ENCODE assay signal across 8 mouse cellular contexts in genomic region chr6:136466956-136467750, GRCm38 (mm10). TPM values are rescaled to one million over a fixed set of nuclear protein-coding genes. Genes with fewer than 3 reads are reported as not detected.
DNase-seq lines count a peak whose midpoint lies in the region; ATAC-seq and TF ChIP-seq lines count a peak whose summit lies in the region.

No protein-coding gene starts in this region.

- no peaks in the 10 kb centered on the region for H3K36me3 ChIP-seq in hindbrain, postnatal 0 days (ENCODE audit: insufficient read depth, low read length)

- no peaks in the 10 kb centered on the region for H3K9me3 ChIP-seq in hindbrain, postnatal 0 days (ENCODE audit: low read length)

- TF ChIP-seq CTCF in hindbrain, postnatal 0 days (IDR thresholded peaks at IDR 0.05; ENCODE audit: low read depth), result peak; percentile 87

- no peak for ATAC-seq in hindbrain, postnatal 0 days
- peak; percentile 38 for ATAC-seq in megakaryocyte progenitor cell, adult 5-6 weeks (replicated peaks; ENCODE audit: poor library complexity)

- no peak overlapping the region for H3K4me3 ChIP-seq in hindbrain, postnatal 0 days (ENCODE audit: low read length)

- intact Hi-C loops in left cerebral cortex, postnatal 14 days (cut with DNase I), result loop anchor here (1.0 kb wide), 1 partner anchor 88 kb away; no protein-coding TSS in a partner anchor

- H3K4me2 ChIP-seq in hindbrain, postnatal 0 days (ENCODE audit: low read depth, low read length), result no peak overlapping the region

- no peaks in the 10 kb centered on the region for H3K27me3 ChIP-seq in hindbrain, postnatal 0 days (ENCODE audit: insufficient read depth, low read length)

- 0 out of 2 replicates have a peak overlapping the region, but pooled peaks have one; percentile 9 for H3K9ac ChIP-seq in hindbrain, postnatal 0 days (replicated peaks; ENCODE audit: low read length)

- 52% methylated on average over 14 of the region's 14 CpGs for WGBS in hindbrain, postnatal 0 days

- H3K27ac ChIP-seq in hindbrain, postnatal 0 days, result peak overlapping the region; percentile 94

- peaks cover 16% of the 10 kb centered on the region for H3K4me1 ChIP-seq in hindbrain, postnatal 0 days (ENCODE audit: insufficient read depth, low read length)

- DNase-seq in T-cell, adult 2 months (ENCODE audit: low spot score), result peak; percentile 79
- DNase-seq in cerebellum, postnatal 36 days, result peak; percentile 86 to 87
- peak; percentile 85 for DNase-seq in gastrocnemius, adult 18-20 months (ENCODE audit: low spot score)
- DNase-seq in hindbrain, postnatal 0 days (ENCODE audit: low spot score), result peak; percentile 90
- peak; percentile 91 to 95 for DNase-seq in left cerebral cortex, postnatal 14 days (ENCODE audit: low spot score in 2 of 2)
- peak; percentile 91 to 92 for DNase-seq in right cerebral cortex, postnatal 10 days (ENCODE audit: low spot score in 2 of 2)
- DNase-seq in urinary bladder, postnatal 10 days (ENCODE audit: low spot score), result peak; percentile 70

RNA-seq across cellular contexts. Expression of gene Atf7ip, which starts 38.8 kb away (rescaled TPM):
- 10 to 100 TPM; 40.0 to 42.4 TPM for total RNA-seq in gastrocnemius, adult 18-20 months (2021)
- 39.4 and 42.8 TPM in 2 replicates for total RNA-seq in hindbrain, postnatal 0 days (2014; rRNA removed)
- 22.9 and 25.6 TPM in 2 replicates for polyA plus RNA-seq in hindbrain, postnatal 0 days (2015; fragmentation: Nextera tagmentation; extraction: Ambion mirVana)
- total RNA-seq in left cerebral cortex, postnatal 14 days (2021), result 100 to 1,000 TPM; 118 to 122 TPM
- 83.1 and 106 TPM in 2 replicates for total RNA-seq in megakaryocyte progenitor cell, adult 5-6 weeks (2015)
- 30.1 and 39.4 TPM in 2 replicates for total RNA-seq in megakaryocyte progenitor cell, adult 5-6 weeks (2017)

RNA-seq across cellular contexts. Expression of gene E330021D16Rik, which starts 51.8 kb away (rescaled TPM):
- not detected for total RNA-seq in gastrocnemius, adult 18-20 months (2021)
- total RNA-seq in hindbrain, postnatal 0 days (2014; rRNA removed), result not detected in 2 replicates
- not detected in 2 replicates for polyA plus RNA-seq in hindbrain, postnatal 0 days (2015; fragmentation: Nextera tagmentation; extraction: Ambion mirVana)
- total RNA-seq in left cerebral cortex, postnatal 14 days (2021), result not detected
- not detected in 2 replicates for total RNA-seq in megakaryocyte progenitor cell, adult 5-6 weeks (2015)
- not detected in 2 replicates for total RNA-seq in megakaryocyte progenitor cell, adult 5-6 weeks (2017)
